Mouse (Mus musculus) gastrocnemius, postnatal 4 days (tissue): ENCODE results near the gene Fpgs. TPM values are rescaled to one million over a fixed set of nuclear protein-coding genes. Genes with fewer than 3 reads are reported as not detected.
A peak's percentile ranks its signal among the peaks of the same experiment; 100 is the strongest.

Experiments
- DNase-seq, 2 experiments: peaks; one replicate each; pipeline ENCODE4 v3.0.0; 2021 to 2022; ENCODE audit warnings: low spot score in 2 of 2, mixed read lengths in 2 of 2
- long read RNA-seq, 2 experiments: library from polyadenylated mRNA; stranded (forward); transcript quantifications; one replicate each; pipeline ENCODE4 v2.0.0; 2021
- total RNA-seq, 2 experiments: library from RNA; stranded (reverse); gene quantifications; 2 replicates each; pipeline ENCODE4 v1.2.3; 2021

The Fpgs gene
- 10 to 100 TPM; 18.7 to 22.4 TPM for total RNA-seq
- long read RNA-seq, experiment 1, transcript Fpgs-201 (15 exons, 2,273 nt): major isoform, 32 of 50 reads
- long read RNA-seq, experiment 1, partial matches to known transcripts: 8 of 50 reads
- long read RNA-seq, experiment 1, other reads (novel, unspliced or antisense): 10 of 50 reads
- long read RNA-seq, experiment 2, transcript Fpgs-201 (15 exons, 2,273 nt): major isoform, 30 of 43 reads
- long read RNA-seq, experiment 2, partial matches to known transcripts: 1 of 43 reads
- long read RNA-seq, experiment 2, other reads (novel, unspliced or antisense): 11 of 43 reads

GRCm38 (mm10) chr2:32704021-32704421 lies at the start of gene Fpgs:
Fpgs (minus strand) TSS chr2:32704145.
- no peak for DNase-seq

- no peak for DNase-seq
Observed at GRCm38 (mm10) chr2:32752181-32752580, 48.2 kb upstream of the Fpgs start.

- no peak for DNase-seq
Observed at GRCm38 (mm10) chr2:32751665-32752033, 47.7 kb upstream of the Fpgs start.

- no peak for DNase-seq
Observed at GRCm38 (mm10) chr2:32750887-32751664, 47.1 kb upstream of the Fpgs start.

GRCm38 (mm10) chr2:32750199-32750598 lies 46.3 kb upstream of the Fpgs start:
- DNase-seq: no peak

- no peak for DNase-seq
Observed at GRCm38 (mm10) chr2:32749082-32749481, 45.1 kb upstream of the Fpgs start.

GRCm38 (mm10) chr2:32744272-32744982 lies 40.5 kb upstream of the Fpgs start:
- no peak for DNase-seq

GRCm38 (mm10) chr2:32742173-32742531 lies 38.2 kb upstream of the Fpgs start:
- DNase-seq: no peak

- peak in 1 of 2 experiments; percentile 42 for DNase-seq
Observed at GRCm38 (mm10) chr2:32741273-32742172, 37.6 kb upstream of the Fpgs start.

GRCm38 (mm10) chr2:32740916-32741272 lies 36.9 kb upstream of the Fpgs start, which contains the start of gene 6330409D20Rik:
6330409D20Rik (minus strand) TSS chr2:32741016.
- no peak for DNase-seq

- no peak for DNase-seq
Observed at GRCm38 (mm10) chr2:32739311-32739710, 35.4 kb upstream of the Fpgs start.

- DNase-seq: no peak
Observed at GRCm38 (mm10) chr2:32737008-32737407, 33.1 kb upstream of the Fpgs start.

- DNase-seq: no peak
Observed at GRCm38 (mm10) chr2:32736306-32736829, 32.4 kb upstream of the Fpgs start.

GRCm38 (mm10) chr2:32734933-32735332 lies 31.0 kb upstream of the Fpgs start:
- no peak for DNase-seq

- DNase-seq: no peak
Observed at GRCm38 (mm10) chr2:32734480-32734879, 30.5 kb upstream of the Fpgs start.

GRCm38 (mm10) chr2:32732695-32733094 lies 28.8 kb upstream of the Fpgs start:
- no peak for DNase-seq

- DNase-seq: no peak
Observed at GRCm38 (mm10) chr2:32731911-32732310, 28.0 kb upstream of the Fpgs start.

GRCm38 (mm10) chr2:32730854-32731253 lies 26.9 kb upstream of the Fpgs start:
- no peak for DNase-seq

- no peak for DNase-seq
Observed at GRCm38 (mm10) chr2:32729547-32729946, 25.6 kb upstream of the Fpgs start.

- DNase-seq: no peak
Observed at GRCm38 (mm10) chr2:32728463-32728862, 24.5 kb upstream of the Fpgs start.

- peak; percentile 67 to 92 for DNase-seq
Observed at GRCm38 (mm10) chr2:32727435-32727834, 23.5 kb upstream of the Fpgs start.
